Mouse (Mus musculus): ENCODE measurements around the gene Drap1. TPM values are rescaled to one million over a fixed set of nuclear protein-coding genes. Genes with fewer than 3 reads are reported as not detected.

Drap1 gene
- polyA plus RNA-seq, 1 experiment from 2014 or later, result 243 TPM

- H3K4me1 ChIP-seq, result peaks cover 25% of the 10 kb centered on the region
- H3K27ac ChIP-seq, result peak overlapping the region; percentile 11; the same call in 1 of the 2 replicates
- H3K27me3 ChIP-seq, result no peaks in the 10 kb centered on the region
- no peaks in the 10 kb centered on the region for H3K9me3 ChIP-seq
- H3K9ac ChIP-seq, result no peak overlapping the region
- H3K4me3 ChIP-seq, result no peak overlapping the region
- H3K36me3 ChIP-seq, result no peaks in the 10 kb centered on the region
- WGBS, result 28% methylated on average over 4 of the region's 4 CpGs
- no peak for ATAC-seq (ENCODE audit: borderline replicate concordance, extremely low read depth, low FRiP score, low TSS enrichment)
- H3K4me2 ChIP-seq, result no peak overlapping the region
Measured at GRCm38 (mm10) chr19:5392892-5393291, 31.9 kb downstream of the Drap1 start.

DNA sequence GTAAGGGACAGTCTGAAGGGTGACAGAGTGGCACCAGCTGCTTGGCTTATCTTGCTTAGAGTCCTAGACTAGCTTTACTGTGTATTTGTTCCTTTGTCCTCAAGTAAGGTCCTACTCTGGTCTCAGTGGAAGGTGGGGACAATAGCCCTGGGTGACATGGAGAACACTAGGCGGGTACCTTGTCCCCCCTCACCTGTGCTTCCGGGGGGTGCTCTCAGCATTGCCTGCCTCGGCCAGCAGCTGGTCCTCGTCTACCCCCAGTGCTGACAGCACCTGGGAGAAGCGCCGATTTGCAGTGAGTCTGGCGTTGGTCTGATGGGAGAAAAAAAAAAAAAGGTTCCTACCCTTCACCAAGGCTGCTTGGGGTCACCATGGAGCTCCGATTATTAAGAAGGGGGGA, 34.4 kb downstream of the Drap1 start:
- Histone ChIP-seq H3K4me1 (peaks cover 40% of the 10 kb centered on the region), H3K27ac (no peak overlapping the region), H3K36me3 (0 out of 2 replicates have a peak, but pooled peaks cover 2% of the 10 kb centered on the region), H3K4me3 (peak overlapping the region; percentile 100), H3K9me3 (no peaks in the 10 kb centered on the region), H3K4me2 (peak overlapping the region; percentile 82), H3K9ac (peak overlapping the region; percentile 60; the same call in 1 of the 2 replicates), H3K27me3 (no peaks in the 10 kb centered on the region)
- ATAC-seq (ENCODE audit: borderline replicate concordance, extremely low read depth, low FRiP score, low TSS enrichment), result no peak
- 48% methylated on average over 8 of the region's 8 CpGs for WGBS

DNA sequence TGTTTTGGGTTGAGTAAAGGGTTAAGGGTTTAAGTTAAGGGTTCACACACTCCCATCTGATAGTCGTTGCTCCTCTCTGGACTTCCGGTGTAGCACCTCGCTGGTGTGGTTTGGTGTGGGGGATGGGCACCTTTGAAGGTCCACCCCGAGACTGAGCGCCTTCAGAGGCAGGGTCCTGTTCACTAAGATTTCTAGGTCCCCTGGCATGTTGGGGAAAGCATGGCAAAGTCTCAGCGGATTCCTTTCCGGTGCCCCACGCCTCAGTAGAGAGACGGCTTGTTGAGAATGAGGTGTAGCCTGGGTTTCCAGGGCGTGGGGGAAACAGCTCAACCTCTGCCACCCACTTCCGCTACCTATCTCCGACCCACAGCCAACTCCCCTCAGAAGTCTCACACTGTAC, 35.1 kb downstream of the Drap1 start:
- Histone ChIP-seq H3K27ac (peak overlapping the region; percentile 82), H3K4me2 (peak overlapping the region; percentile 82), H3K36me3 (peaks cover 9% of the 10 kb centered on the region), H3K9me3 (no peaks in the 10 kb centered on the region), H3K4me3 (peak overlapping the region; percentile 100), H3K27me3 (no peaks in the 10 kb centered on the region), H3K9ac (peak overlapping the region; percentile 60), H3K4me1 (peaks cover 40% of the 10 kb centered on the region)
- no peak for ATAC-seq (ENCODE audit: borderline replicate concordance, extremely low read depth, low FRiP score, low TSS enrichment)
- WGBS, result 15% methylated on average over 12 of the region's 12 CpGs

DNA sequence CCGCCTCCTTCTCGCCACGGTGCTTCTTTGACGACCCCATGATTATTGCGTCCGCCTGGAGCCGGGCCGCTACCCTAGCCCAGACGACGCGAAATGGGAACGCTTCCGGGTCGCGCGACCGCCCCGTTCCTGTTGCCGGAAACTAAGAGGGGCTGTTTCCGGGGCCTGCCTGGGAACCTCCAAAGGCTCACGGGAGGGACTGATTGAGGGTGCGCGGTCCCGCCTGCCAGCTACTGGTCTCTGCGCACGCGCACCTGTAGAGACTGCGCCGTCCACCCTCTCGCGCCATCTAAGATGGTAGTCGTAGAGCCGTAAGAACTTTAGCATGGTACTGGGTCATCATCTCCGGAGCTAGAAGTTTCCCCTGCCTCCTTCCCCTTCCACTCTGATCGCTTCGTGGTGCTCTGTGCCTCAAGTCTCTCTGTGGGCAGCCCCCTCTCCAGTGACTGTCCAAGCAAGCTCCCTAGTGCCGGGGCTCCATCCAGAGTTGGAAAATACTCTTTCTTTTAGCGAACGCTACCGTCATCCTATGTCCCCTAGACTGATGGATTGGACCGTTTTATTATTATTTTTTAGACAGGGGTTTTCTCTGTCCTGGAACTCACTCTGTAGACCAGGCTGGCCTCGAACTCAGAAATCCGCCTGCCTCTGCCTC, 36.1 kb downstream of the Drap1 start, which contains the start of gene Sart1:
Sart1 (minus strand) TSS at position 116 of the 655 bp plus-strand sequence.
- H3K27me3 ChIP-seq, result no peaks in the 10 kb centered on the region
- no peaks in the 10 kb centered on the region for H3K9me3 ChIP-seq
- peaks cover 19% of the 10 kb centered on the region for H3K36me3 ChIP-seq
- H3K27ac ChIP-seq, result peak within 1 kb of the TSS; percentile 82
- 1% methylated on average over 43 of the region's 43 CpGs for WGBS
- H3K9ac ChIP-seq, result peak within 1 kb of the TSS; percentile 90
- peak within 1 kb of the TSS; percentile 100 for H3K4me3 ChIP-seq
- H3K4me2 ChIP-seq, result peak within 1 kb of the TSS; percentile 82
- peaks cover 40% of the 10 kb centered on the region for H3K4me1 ChIP-seq
- ATAC-seq (ENCODE audit: borderline replicate concordance, extremely low read depth, low FRiP score, low TSS enrichment), result peak; percentile 95

GRCm38 (mm10) chr19:5388011-5388441, 36.8 kb downstream of the Drap1 start:
- no peaks in the 10 kb centered on the region for H3K9me3 ChIP-seq
- H3K9ac ChIP-seq, result peak overlapping the region; percentile 90
- H3K27me3 ChIP-seq, result no peaks in the 10 kb centered on the region
- H3K4me3 ChIP-seq, result peak overlapping the region; percentile 100
- H3K4me2 ChIP-seq, result peak overlapping the region; percentile 82
- peaks cover 40% of the 10 kb centered on the region for H3K4me1 ChIP-seq
- peak overlapping the region; percentile 82 for H3K27ac ChIP-seq
- peaks cover 26% of the 10 kb centered on the region for H3K36me3 ChIP-seq
- WGBS, result under 1% methylated on average over 43 of the region's 43 CpGs
- ATAC-seq (ENCODE audit: borderline replicate concordance, extremely low read depth, low FRiP score, low TSS enrichment), result peak; percentile 58

- ATAC-seq (ENCODE audit: borderline replicate concordance, extremely low read depth, low FRiP score, low TSS enrichment), result no peak
- H3K4me3 ChIP-seq, result no peak overlapping the region
- H3K4me1 ChIP-seq, result peaks cover 22% of the 10 kb centered on the region
- no peak overlapping the region for H3K4me2 ChIP-seq
- no peak overlapping the region for H3K9ac ChIP-seq
- no peak overlapping the region for H3K27ac ChIP-seq
- no peaks in the 10 kb centered on the region for H3K9me3 ChIP-seq
- H3K27me3 ChIP-seq, result no peaks in the 10 kb centered on the region
- WGBS, result 90% methylated on average over 8 of the region's 8 CpGs
- peaks cover 59% of the 10 kb centered on the region for H3K36me3 ChIP-seq
Measured at GRCm38 (mm10) chr19:5384715-5385114, 40.1 kb downstream of the Drap1 start.

DNA sequence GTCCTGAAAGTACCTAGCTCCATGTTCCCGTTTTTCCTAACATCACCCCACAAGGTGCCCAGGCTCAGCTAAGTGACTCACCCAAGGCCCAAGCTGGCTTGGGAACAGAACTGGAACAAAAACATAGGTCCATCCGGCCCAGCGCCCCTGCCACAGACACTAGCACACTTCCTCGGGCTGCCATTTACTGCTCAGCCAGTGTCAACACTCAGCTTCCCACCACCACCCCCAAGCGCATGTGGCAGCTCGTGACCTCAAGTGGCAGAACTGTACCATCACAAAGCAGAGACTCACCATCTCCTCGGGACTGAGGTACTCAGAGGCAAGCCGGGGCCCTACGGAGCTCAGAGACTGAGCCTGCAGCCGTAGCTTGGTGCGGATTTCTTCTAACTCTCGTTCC, 41.5 kb downstream of the Drap1 start:
- Histone ChIP-seq H3K4me2 (no peak overlapping the region), H3K36me3 (peaks cover 72% of the 10 kb centered on the region), H3K4me3 (no peak overlapping the region), H3K9me3 (no peaks in the 10 kb centered on the region), H3K27ac (no peak overlapping the region), H3K4me1 (peaks cover 16% of the 10 kb centered on the region), H3K27me3 (no peaks in the 10 kb centered on the region), H3K9ac (no peak overlapping the region)
- no peak for ATAC-seq (ENCODE audit: borderline replicate concordance, extremely low read depth, low FRiP score, low TSS enrichment)
- WGBS, result 93% methylated on average over 12 of the region's 12 CpGs

- Histone ChIP-seq H3K4me3 (no peak overlapping the region), H3K36me3 (peaks cover 61% of the 10 kb centered on the region), H3K27ac (no peak overlapping the region), H3K9me3 (no peaks in the 10 kb centered on the region), H3K27me3 (no peaks in the 10 kb centered on the region), H3K9ac (no peak overlapping the region), H3K4me1 (no peaks in the 10 kb centered on the region), H3K4me2 (no peak overlapping the region)
- no peak for ATAC-seq (ENCODE audit: borderline replicate concordance, extremely low read depth, low FRiP score, low TSS enrichment)
- 90% methylated on average over 1 of the region's 1 CpGs for WGBS
Measured at GRCm38 (mm10) chr19:5377446-5377845, 47.3 kb downstream of the Drap1 start.

GRCm38 (mm10) chr19:5374748-5375147, 50.0 kb downstream of the Drap1 start:
- Histone ChIP-seq H3K4me3 (no peak overlapping the region), H3K9ac (no peak overlapping the region), H3K36me3 (peaks cover 58% of the 10 kb centered on the region), H3K9me3 (no peaks in the 10 kb centered on the region), H3K4me2 (no peak overlapping the region), H3K4me1 (no peaks in the 10 kb centered on the region), H3K27me3 (no peaks in the 10 kb centered on the region), H3K27ac (no peak overlapping the region)
- WGBS, result 61% methylated on average over 4 of the region's 4 CpGs
- no peak for ATAC-seq (ENCODE audit: borderline replicate concordance, extremely low read depth, low FRiP score, low TSS enrichment)

DNA sequence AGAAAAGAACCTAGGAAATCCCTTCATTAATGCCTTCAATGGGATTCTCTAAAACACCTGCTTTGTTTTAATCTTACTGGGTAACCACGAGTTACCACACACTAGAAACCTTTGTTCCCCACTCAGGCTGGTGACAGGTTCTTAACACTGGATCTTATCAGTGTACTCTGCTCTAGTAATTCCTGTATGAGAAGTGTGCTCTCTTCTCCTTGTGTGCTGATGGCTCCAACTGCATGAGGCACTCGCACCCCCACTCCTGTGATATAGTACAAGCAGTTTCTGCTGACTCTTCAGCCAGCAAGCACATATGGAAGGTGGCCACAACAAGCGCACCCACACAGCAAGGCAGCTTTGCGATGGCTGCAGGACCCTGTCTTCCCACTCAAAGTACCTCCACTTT, 50.6 kb downstream of the Drap1 start:
- Histone ChIP-seq H3K27me3 (no peaks in the 10 kb centered on the region), H3K4me2 (no peak overlapping the region), H3K9me3 (no peaks in the 10 kb centered on the region), H3K36me3 (peaks cover 58% of the 10 kb centered on the region), H3K27ac (no peak overlapping the region), H3K4me1 (no peaks in the 10 kb centered on the region), H3K9ac (no peak overlapping the region), H3K4me3 (no peak overlapping the region)
- 73% methylated on average over 4 of the region's 4 CpGs for WGBS
- ATAC-seq (ENCODE audit: borderline replicate concordance, extremely low read depth, low FRiP score, low TSS enrichment), result no peak
